Mouse (Mus musculus): ENCODE measurements around the gene Snx27. TPM values are rescaled to one million over a fixed set of nuclear protein-coding genes. Genes with fewer than 3 reads are reported as not detected.
A peak's percentile ranks its signal among the peaks of the same experiment; 100 is the strongest.

The Snx27 gene
- total and polyA plus RNA-seq, 3 experiments: 23.1 to 35.3 (median 34.9) TPM

DNA sequence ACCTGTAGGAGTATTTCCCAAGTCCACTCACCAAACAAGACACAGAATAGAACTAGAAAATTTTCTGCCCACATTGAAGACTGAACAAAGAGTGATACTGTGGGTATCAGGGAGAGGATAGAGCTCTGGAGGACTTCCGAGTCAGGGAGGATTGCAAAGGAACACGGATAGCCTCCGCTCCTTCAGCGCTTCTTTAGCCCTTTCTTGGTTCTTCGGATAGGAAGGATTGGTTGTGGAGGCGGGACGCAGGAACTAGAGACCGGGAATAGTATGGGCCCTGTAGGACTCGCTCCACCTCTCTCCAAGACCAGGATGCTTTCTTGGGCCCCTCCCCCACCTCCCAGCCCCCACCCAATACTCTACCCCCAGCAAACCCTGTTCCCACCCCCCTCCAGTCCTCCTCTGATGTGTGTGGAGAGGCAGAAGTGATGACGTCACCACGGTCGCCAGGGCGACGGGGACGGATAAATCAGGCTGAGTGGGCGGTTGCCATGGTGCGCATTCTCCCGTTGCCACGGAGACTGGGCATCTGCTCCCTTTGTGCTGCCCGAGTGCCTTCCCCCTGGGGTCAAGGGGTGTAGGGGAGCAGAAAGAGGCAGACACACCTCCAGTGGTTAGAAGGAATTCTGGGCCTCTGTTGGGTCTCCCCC, 98.6 kb downstream of the Snx27 start:
- dilution Hi-C loops (cut with MboI; ENCODE audit: extremely low pct_ligation_motif_present, extremely low pct_unique_long_range_greater_than_20kb, low sequenced_read_pairs) (no loop called here), in situ Hi-C loops (cut with MboI; ENCODE audit: low pct_ligation_motif_present, low pct_unique_long_range_greater_than_20kb, low sequenced_read_pairs) (no loop called here)
- no peaks in the 10 kb centered on the region for H3K27me3 ChIP-seq (replicated peaks)
- H3K4me3 ChIP-seq (replicated peaks in 1 of 3; ENCODE audit: low read depth in 2 of 3, low read length in 2 of 3, poor library complexity in 1 of 3): no peak overlapping the region
- no peak for DNase-seq (ENCODE audit: extremely low read depth)
- H3K79me2 ChIP-seq (replicated peaks; ENCODE audit: control insufficient read depth, extremely low read depth, insufficient read depth, poor library complexity, severe bottlenecking): no peaks in the 10 kb centered on the region
- 0 out of 2 replicates have a peak, but pooled peaks have one; percentile 21 for TF ChIP-seq MXI1 (IDR thresholded peaks at IDR 0.05; ENCODE audit: low read depth, low read length)
- TF ChIP-seq MYC (IDR thresholded peaks at IDR 0.05; ENCODE audit: low read depth, low read length): no peak
- no peak overlapping the region for H3K4me2 ChIP-seq (ENCODE audit: insufficient read depth, low read depth, poor library complexity, severe bottlenecking)
- H3K4me1 ChIP-seq (ENCODE audit: control insufficient read depth in 1 of 2, insufficient read depth in 2 of 2): peaks cover 4 to 30% of the 10 kb centered on the region in 2 experiments
- H3K36me3 ChIP-seq (replicated peaks in 1 of 2; ENCODE audit: control insufficient read depth in 1 of 2, insufficient read depth in 1 of 2, low read length in 1 of 2): peaks cover 0 to 7% of the 10 kb centered on the region in 2 experiments
- H3K27ac ChIP-seq (ENCODE audit: insufficient read depth, low read depth): no peak overlapping the region
- no peaks in the 10 kb centered on the region for H3K9me3 ChIP-seq (replicated peaks; ENCODE audit: low read length)
- no peak overlapping the region for H3K9ac ChIP-seq (ENCODE audit: insufficient read depth, low read depth)

DNA sequence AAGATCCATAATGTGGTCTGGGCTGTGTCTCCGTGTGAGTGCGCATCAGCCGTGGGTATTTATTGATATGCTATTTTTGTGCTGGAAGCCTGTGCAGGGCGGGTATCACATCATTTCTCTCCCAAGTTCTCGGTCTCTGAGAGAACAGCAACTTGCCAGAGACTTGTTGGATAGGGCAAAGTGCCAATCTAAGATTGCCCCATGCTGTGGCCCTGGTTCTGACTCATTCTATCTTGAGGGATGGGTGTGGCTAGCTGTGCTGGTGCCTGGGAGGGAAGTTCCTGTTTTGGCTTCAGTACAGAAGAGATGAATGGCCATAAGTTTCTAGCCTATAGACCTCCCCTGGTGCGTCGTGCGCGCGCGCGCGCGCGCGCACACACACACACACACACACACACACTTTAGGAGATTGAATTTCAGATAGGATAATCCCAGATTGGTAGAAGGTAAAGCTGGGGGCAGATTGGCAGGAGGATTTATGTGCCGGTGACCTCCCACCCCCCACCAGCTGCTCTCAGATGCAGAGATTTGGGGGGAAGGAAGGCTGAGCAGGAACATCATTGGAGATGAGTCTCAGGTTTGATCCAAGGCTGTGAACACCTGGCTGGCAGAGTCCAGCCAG, 99.6 kb downstream of the Snx27 start:
- Histone ChIP-seq H3K9ac (ENCODE audit: insufficient read depth, low read depth) (no peak overlapping the region), H3K4me2 (ENCODE audit: insufficient read depth, low read depth, poor library complexity, severe bottlenecking) (no peak overlapping the region), H3K9me3 (replicated peaks; ENCODE audit: low read length) (no peaks in the 10 kb centered on the region), H3K27me3 (replicated peaks) (no peaks in the 10 kb centered on the region), H3K4me1 (ENCODE audit: control insufficient read depth in 1 of 2, insufficient read depth in 2 of 2) (peaks cover 4 to 30% of the 10 kb centered on the region in 2 experiments), H3K36me3 (replicated peaks in 1 of 2; ENCODE audit: control insufficient read depth in 1 of 2, insufficient read depth in 1 of 2, low read length in 1 of 2) (peaks cover 0 to 5% of the 10 kb centered on the region in 2 experiments), H3K27ac (ENCODE audit: insufficient read depth, low read depth) (no peak overlapping the region), H3K4me3 (replicated peaks in 1 of 3; ENCODE audit: low read depth in 2 of 3, low read length in 2 of 3, poor library complexity in 1 of 3) (no peak overlapping the region), H3K79me2 (replicated peaks; ENCODE audit: control insufficient read depth, extremely low read depth, insufficient read depth, poor library complexity, severe bottlenecking) (no peaks in the 10 kb centered on the region)
- no peak for TF ChIP-seq CHD2 (IDR thresholded peaks at IDR 0.05; ENCODE audit: low read length)
- TF ChIP-seq MAFK (IDR thresholded peaks at IDR 0.05; ENCODE audit: insufficient replicate concordance, low read length): no peak
- TF ChIP-seq MXI1 (IDR thresholded peaks at IDR 0.05; ENCODE audit: low read depth, low read length): no peak
- no peak for TF ChIP-seq SIN3A (IDR thresholded peaks at IDR 0.05; ENCODE audit: low read length)
- TF ChIP-seq TCF12 (IDR thresholded peaks at IDR 0.05; ENCODE audit: low read depth, low read length): no peak
- TF ChIP-seq ELF1 (IDR thresholded peaks at IDR 0.05; ENCODE audit: low read depth, low read length): no peak
- TF ChIP-seq MEF2A (IDR thresholded peaks at IDR 0.05; ENCODE audit: borderline replicate concordance, low read depth, low read length): no peak
- no peak for TF ChIP-seq USF2 (conservative IDR thresholded peaks at IDR 0.05; ENCODE audit: low read depth, low read length)
- TF ChIP-seq RCOR1 (conservative IDR thresholded peaks at IDR 0.05; ENCODE audit: low read depth, low read length): no peak
- no peak for TF ChIP-seq HCFC1 (IDR thresholded peaks at IDR 0.05; ENCODE audit: low read depth, low read length)
- no peak for TF ChIP-seq POLR2AphosphoS2 (IDR thresholded peaks at IDR 0.05; ENCODE audit: low read depth, low read length)
- TF ChIP-seq USF1 (IDR thresholded peaks at IDR 0.05; ENCODE audit: low read depth, low read length): no peak
- dilution Hi-C loops (cut with MboI; ENCODE audit: extremely low pct_ligation_motif_present, extremely low pct_unique_long_range_greater_than_20kb, low sequenced_read_pairs) (no loop called here), in situ Hi-C loops (cut with MboI; ENCODE audit: low pct_ligation_motif_present, low pct_unique_long_range_greater_than_20kb, low sequenced_read_pairs) (no loop called here)
- DNase-seq (ENCODE audit: extremely low read depth): peak; percentile 50

All from CH12.LX (cell line).